7 mouse cellular contexts compared by ENCODE assay signal in genomic region chr10:24223449-24224143, GRCm38 (mm10). TPM values are rescaled to one million over a fixed set of nuclear protein-coding genes. Genes with fewer than 3 reads are reported as not detected.
DNase-seq lines count a peak whose midpoint lies in the region; ATAC-seq and TF ChIP-seq lines count a peak whose summit lies in the region.

TSS of gene Moxd1 (plus strand) at chr10:24223517.

- peak; percentile 5; the same call in 1 of the 2 replicates for TF ChIP-seq CTCF in liver, adult 2 months (IDR thresholded peaks at IDR 0.05; ENCODE audit: low read depth, low read length)

- H3K36me3 ChIP-seq in embryonic facial prominence, embryonic 13.5 days, result no peaks in the 10 kb centered on the region
- no peaks in the 10 kb centered on the region for H3K36me3 ChIP-seq in hindbrain, embryonic 12.5 days
- no peaks in the 10 kb centered on the region for H3K36me3 ChIP-seq in liver, adult 2 months (ENCODE audit: control insufficient read depth, insufficient read depth, low read length)
- H3K36me3 ChIP-seq in midbrain, embryonic 16.5 days (ENCODE audit: control insufficient read depth, insufficient read depth, low read length), result no peaks in the 10 kb centered on the region

- no peaks in the 10 kb centered on the region for H3K79me2 ChIP-seq in liver, adult 2 months (ENCODE audit: control insufficient read depth, insufficient read depth, low read length)

- H3K27ac ChIP-seq in embryonic facial prominence, embryonic 13.5 days, result no peak within 1 kb of the TSS
- H3K27ac ChIP-seq in hindbrain, embryonic 12.5 days, result no peak within 1 kb of the TSS
- no peak within 1 kb of the TSS for H3K27ac ChIP-seq in liver, adult 2 months (replicated peaks; ENCODE audit: insufficient read depth, low read depth, low read length)
- H3K27ac ChIP-seq in midbrain, embryonic 16.5 days (ENCODE audit: low read length), result no peak within 1 kb of the TSS

- H3K27me3 ChIP-seq in embryonic facial prominence, embryonic 13.5 days, result peaks cover 44% of the 10 kb centered on the region
- peaks cover 38% of the 10 kb centered on the region for H3K27me3 ChIP-seq in hindbrain, embryonic 12.5 days
- H3K27me3 ChIP-seq in liver, adult 2 months (ENCODE audit: control insufficient read depth, insufficient read depth, low read length), result peaks cover 8% of the 10 kb centered on the region
- peaks cover 17% of the 10 kb centered on the region for H3K27me3 ChIP-seq in midbrain, embryonic 16.5 days (ENCODE audit: control insufficient read depth, insufficient read depth, low read depth, low read length)

- H3K9ac ChIP-seq in embryonic facial prominence, embryonic 13.5 days, result peak within 1 kb of the TSS; percentile 68
- H3K9ac ChIP-seq in hindbrain, embryonic 12.5 days, result peak within 1 kb of the TSS; percentile 65
- 0 out of 2 replicates have a peak within 1 kb of the TSS, but pooled peaks have one; percentile 2 for H3K9ac ChIP-seq in liver, adult 2 months (ENCODE audit: low read depth, low read length)
- peak within 1 kb of the TSS; percentile 66 for H3K9ac ChIP-seq in midbrain, embryonic 16.5 days (ENCODE audit: low read depth, low read length)

- TF ChIP-seq POLR2A in liver, adult 2 months (IDR thresholded peaks at IDR 0.05; ENCODE audit: extremely low read depth, insufficient read depth, low read length), result no peak

- under 1% methylated on average over 56 of the region's 56 CpGs for WGBS in embryonic facial prominence, embryonic 13.5 days
- under 1% methylated on average over 51 of the region's 56 CpGs for WGBS in hindbrain, embryonic 12.5 days
- WGBS in liver, adult 2 months, result 3% methylated on average over 56 of the region's 56 CpGs
- under 1% methylated on average over 49 of the region's 56 CpGs for whole genome bisulfite sequencing in midbrain, embryonic 16.5 days

- peaks cover 15% of the 10 kb centered on the region for H3K4me1 ChIP-seq in embryonic facial prominence, embryonic 13.5 days
- peaks cover 16% of the 10 kb centered on the region for H3K4me1 ChIP-seq in hindbrain, embryonic 12.5 days
- H3K4me1 ChIP-seq in liver, adult 2 months (ENCODE audit: control insufficient read depth, insufficient read depth, low read length), result peaks cover 2% of the 10 kb centered on the region; the same call in 1 of the 2 replicates
- peaks cover 10% of the 10 kb centered on the region for H3K4me1 ChIP-seq in midbrain, embryonic 16.5 days (ENCODE audit: control insufficient read depth, insufficient read depth, low read length)

- H3K9me3 ChIP-seq in embryonic facial prominence, embryonic 13.5 days, result no peaks in the 10 kb centered on the region
- no peaks in the 10 kb centered on the region for H3K9me3 ChIP-seq in hindbrain, embryonic 12.5 days (replicated peaks)
- no peaks in the 10 kb centered on the region for H3K9me3 ChIP-seq in midbrain, embryonic 16.5 days (replicated peaks; ENCODE audit: control insufficient read depth, low read length, poor library complexity, severe bottlenecking)

- H3K4me3 ChIP-seq in embryonic facial prominence, embryonic 13.5 days, result peak within 1 kb of the TSS; percentile 53
- H3K4me3 ChIP-seq in hindbrain, embryonic 12.5 days, result peak within 1 kb of the TSS; percentile 46
- H3K4me3 ChIP-seq in liver, adult 2 months (ENCODE audit: insufficient read depth, low read depth, low read length), result peak within 1 kb of the TSS; percentile 28; the same call in 1 of the 2 replicates
- H3K4me3 ChIP-seq in midbrain, embryonic 16.5 days (ENCODE audit: low read depth, low read length), result peak within 1 kb of the TSS; percentile 50

- peak; percentile 30 for DNase-seq in urinary bladder, adult 2 months (ENCODE audit: low spot score)
- no peak for DNase-seq in urinary bladder, postnatal 10 days (ENCODE audit: low spot score)
- no peak for DNase-seq in liver, adult 2 months (ENCODE audit: extremely low read depth, low read depth, low spot score)
- peak; percentile 7 to 18 for DNase-seq in urinary bladder, postnatal 36 days (ENCODE audit: low spot score in 2 of 2)

- peak within 1 kb of the TSS; percentile 91 for H3K4me2 ChIP-seq in embryonic facial prominence, embryonic 13.5 days
- peak within 1 kb of the TSS; percentile 89 for H3K4me2 ChIP-seq in hindbrain, embryonic 12.5 days (replicated peaks)
- H3K4me2 ChIP-seq in midbrain, embryonic 16.5 days (ENCODE audit: low read length), result peak within 1 kb of the TSS; percentile 96

- ATAC-seq in embryonic facial prominence, embryonic 13.5 days (ENCODE audit: insufficient number of reproducible peaks, insufficient read depth, low FRiP score, low TSS enrichment, low read depth), result peak; percentile 37; the same call in 1 of the 2 replicates
- ATAC-seq in hindbrain, embryonic 12.5 days (ENCODE audit: low FRiP score), result peak; percentile 82
- ATAC-seq in midbrain, embryonic 16.5 days, result peak; percentile 81

RNA-seq across cellular contexts. Expression of gene Moxd1, which starts in this region (rescaled TPM):
- 12.8 and 14.9 TPM in 2 replicates for polyA plus RNA-seq in urinary bladder, adult 2 months (2012; rRNA removed)
- 27.5 and 30.8 TPM in 2 replicates for polyA plus RNA-seq in embryonic facial prominence, embryonic 13.5 days (2015; fragmentation: Nextera tagmentation; extraction: Ambion mirVana)
- 16.1 and 17.8 TPM in 2 replicates for polyA plus RNA-seq in hindbrain, embryonic 12.5 days (2016; fragmentation: Nextera tagmentation; extraction: Ambion mirVana)
- total RNA-seq in liver, adult 2 months (2014; rRNA removed), result not detected in 2 replicates
- not detected in 2 replicates for polyA plus RNA-seq in liver, adult 2 months (2012; rRNA removed)
- 2.7 and 2.8 TPM in 2 replicates for polyA plus RNA-seq in midbrain, embryonic 16.5 days (2015; fragmentation: Nextera tagmentation; extraction: Ambion mirVana)

Comparison
In these comparisons a context has a peak if more than half of its experiments do, and no peak if none do; other contexts are left out.
1. DNase-seq: peak in urinary bladder, adult 2 months (single experiment) and urinary bladder, postnatal 36 days (2 of 2); none in urinary bladder, postnatal 10 days (single experiment) and liver, adult 2 months (single experiment).
2. H3K9ac ChIP-seq: peak in every context shown above with its lines; median percentile 68 in embryonic facial prominence, embryonic 13.5 days; 66 in midbrain, embryonic 16.5 days; 65 in hindbrain, embryonic 12.5 days; 2 in liver, adult 2 months.
3. Peak in every context shown above with its lines, with median percentiles within 50 percentile points of each other: ATAC-seq, H3K4me2 ChIP-seq and H3K4me3 ChIP-seq.